Mouse (Mus musculus) lung, postnatal 25 days (tissue): ENCODE results near the gene Brwd1.
"Not testable (repeated sequence)": the region's sequence is repeated elsewhere in the genome, so short reads cannot be mapped to it uniquely, and the experiment has no call there.

Experiments used
- DNase-seq: peaks from one replicate; pipeline ENCODE4 v3.0.0; 2022; ENCODE audit warnings: low spot score

The Brwd1 gene

DNA sequence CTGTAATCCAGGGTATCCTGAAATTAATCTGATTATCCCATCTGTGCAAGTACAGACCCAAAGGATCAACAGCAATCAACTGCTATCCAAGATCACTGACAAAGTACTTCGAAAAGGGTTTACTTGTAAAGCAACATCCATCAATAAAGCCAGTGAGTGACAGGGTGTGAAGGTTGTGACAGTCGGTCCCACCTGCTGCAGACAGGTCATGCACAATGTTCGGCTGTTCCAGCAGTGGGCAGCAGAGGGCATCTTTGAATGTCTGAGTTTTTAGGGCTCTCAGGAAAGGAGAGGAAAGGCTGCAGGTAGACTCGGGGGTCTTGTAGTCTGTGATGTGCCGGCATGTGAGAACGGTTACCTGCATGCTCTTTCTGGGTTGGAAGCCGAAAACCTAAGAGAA is 98.7 kb downstream of the Brwd1 start:
- DNase-seq = no peak

GRCm38 (mm10) chr16:95970841-95971240 is 111.5 kb downstream of the Brwd1 start:
- no peak for DNase-seq

- DNase-seq = no peak
These were observed 114.9 kb downstream of the Brwd1 start for GRCm38 (mm10) chr16:95967455-95967854.

GRCm38 (mm10) chr16:95964427-95965023 is 117.8 kb downstream of the Brwd1 start:
- DNase-seq = peak; percentile 22

GRCm38 (mm10) chr16:95961484-95961883 is 120.8 kb downstream of the Brwd1 start:
- DNase-seq = not testable (repeated sequence)

- not testable (repeated sequence) for DNase-seq
These were observed 121.6 kb downstream of the Brwd1 start for GRCm38 (mm10) chr16:95960689-95961088.

GRCm38 (mm10) chr16:95958080-95958479 is 124.2 kb downstream of the Brwd1 start:
- DNase-seq = no peak

GRCm38 (mm10) chr16:95956618-95957017 is 125.7 kb downstream of the Brwd1 start:
- DNase-seq = no peak

DNA sequence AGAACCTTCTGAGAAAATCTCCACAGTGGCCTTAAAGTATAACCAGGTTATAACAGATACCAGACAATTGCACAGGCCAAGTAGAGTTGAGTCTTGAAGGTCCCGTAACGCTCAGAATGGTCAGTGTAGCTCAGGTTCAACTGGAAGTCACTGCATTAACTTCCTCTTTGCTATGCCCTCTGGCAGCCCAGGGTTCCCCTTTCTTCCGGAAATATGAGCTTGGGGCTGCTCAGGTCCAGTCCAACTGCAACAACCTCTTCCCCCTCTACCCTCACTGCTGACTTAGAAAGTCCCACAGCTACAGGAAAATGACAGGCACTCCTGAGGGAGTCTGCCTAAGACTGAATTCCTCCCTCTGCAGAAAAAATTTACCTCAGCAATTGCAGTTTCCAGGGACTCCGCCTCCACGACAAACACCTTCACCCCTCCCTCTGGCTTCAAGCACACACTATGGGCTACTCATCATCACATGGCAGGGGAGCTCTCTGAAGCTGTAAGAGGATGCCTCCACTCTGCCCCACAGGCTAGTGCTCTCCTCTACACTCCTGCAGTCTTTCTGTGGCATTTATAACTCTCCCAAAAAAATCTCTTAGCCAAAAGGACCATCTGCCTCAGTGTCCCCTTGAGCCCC is 126.5 kb downstream of the Brwd1 start:
- DNase-seq = no peak

- no peak for DNase-seq
These were observed 128.0 kb downstream of the Brwd1 start for GRCm38 (mm10) chr16:95954341-95954740.

DNA sequence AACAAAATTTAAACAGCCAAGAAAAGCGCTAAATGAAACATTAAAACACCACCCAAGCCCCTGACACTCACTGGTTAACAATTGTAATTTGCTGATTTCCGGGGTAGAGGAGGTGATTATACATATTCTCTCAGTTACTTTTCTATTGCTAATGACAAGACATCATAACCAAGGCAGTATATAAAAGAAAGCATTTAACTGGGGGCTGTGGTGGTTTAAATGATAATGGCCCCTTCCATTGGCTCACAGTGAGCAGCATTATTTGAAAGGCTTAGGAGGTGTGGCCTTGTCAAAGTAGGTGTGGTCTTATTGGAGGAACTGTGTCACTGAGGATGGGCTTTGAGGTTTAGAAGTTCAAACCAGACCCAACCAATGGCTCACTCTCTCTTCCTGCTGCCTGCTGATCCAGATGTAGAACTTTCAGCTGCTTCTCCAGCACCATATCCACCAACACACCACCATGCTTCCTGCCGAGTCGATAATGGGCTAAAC is 129.1 kb downstream of the Brwd1 start:
- DNase-seq = no peak

DNA sequence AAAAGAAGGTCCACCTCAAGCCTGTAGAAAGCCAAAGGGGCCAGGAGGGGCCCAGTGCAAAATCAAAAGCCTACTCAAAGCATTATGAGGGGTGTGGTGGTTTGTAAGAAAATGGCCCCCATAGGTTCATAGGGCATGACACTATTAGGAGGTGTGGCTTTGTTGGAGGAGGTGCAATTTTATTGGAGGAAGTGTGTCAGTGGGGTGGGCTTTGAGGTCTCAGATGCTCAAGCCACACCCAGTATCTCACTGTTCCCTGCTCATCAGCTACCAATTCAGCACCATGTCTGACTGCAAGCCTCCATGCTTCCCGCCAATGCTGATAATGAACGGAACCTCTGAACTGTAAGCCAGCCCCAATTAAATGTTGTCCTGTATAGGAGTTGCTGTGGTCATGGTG is 130.9 kb downstream of the Brwd1 start:
- DNase-seq = no peak

DNA sequence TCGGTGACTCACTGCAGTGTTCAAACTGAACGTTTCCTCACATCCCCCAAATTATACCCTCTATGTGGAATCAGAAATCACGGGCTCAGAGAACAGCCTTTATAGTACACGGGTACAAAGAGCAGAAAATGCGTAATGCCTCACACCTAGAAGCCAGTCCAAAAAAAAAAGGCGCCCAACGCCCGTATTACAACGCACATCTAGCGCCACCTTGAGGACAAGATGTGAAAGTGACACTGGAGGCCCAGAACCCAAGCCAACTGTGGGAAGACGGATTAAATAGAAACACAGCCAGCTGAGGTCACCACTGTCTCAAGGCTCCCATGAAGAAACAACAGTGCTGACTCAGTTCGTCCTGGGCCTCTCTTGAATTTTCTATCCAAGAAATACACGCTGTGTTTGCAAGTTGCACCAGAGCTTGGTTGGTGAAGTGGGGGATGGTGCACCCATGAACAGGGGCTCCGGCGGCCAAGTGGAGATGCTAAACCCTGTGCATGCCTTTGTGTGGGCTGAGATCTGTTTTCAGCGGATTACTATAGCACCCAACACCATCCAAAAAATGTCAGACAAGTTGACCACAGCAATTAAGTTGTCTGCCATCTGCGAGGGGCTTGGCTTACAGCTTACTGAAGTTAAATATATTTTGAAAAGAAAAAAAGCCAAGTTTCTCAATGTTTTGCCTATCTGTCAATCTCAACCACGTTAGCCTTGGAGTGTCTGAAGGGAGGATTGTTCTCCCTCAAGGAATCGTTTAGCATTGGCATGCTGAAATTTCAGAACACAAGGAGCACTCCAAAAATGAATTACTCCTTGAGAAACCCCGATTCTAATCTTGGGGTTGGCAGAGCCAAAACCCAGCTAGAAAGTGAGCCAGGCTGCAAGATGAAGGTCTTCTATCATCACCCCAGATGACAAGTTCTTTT is 136.7 kb downstream of the Brwd1 start:
- DNase-seq = peak; percentile 89

- DNase-seq = no peak
These were observed 139.1 kb downstream of the Brwd1 start for GRCm38 (mm10) chr16:95943186-95943585.
